Mouse (Mus musculus) CH12.LX (cell line): ENCODE data around the gene Aldh8a1.

Source experiments
- CHD1 ChIP-seq: IDR thresholded peaks from 2 replicates; pipeline ENCODE4 v1.6.1; 2012; ENCODE audit warnings: low read depth, low read length, improper control_type of control experiment, inconsistent platforms
- CTCF ChIP-seq, 2 experiments: IDR thresholded peaks in 1 of 2; conservative IDR thresholded peaks in 1 of 2; 2 replicates each; pipeline ENCODE4 v1.5.1; 2011 to 2012; ENCODE audit warnings: low read depth in 2 of 2, low read length in 2 of 2, improper control_type of control experiment in 1 of 2, inconsistent platforms in 1 of 2, mild to moderate bottlenecking in 1 of 2, moderate library complexity in 1 of 2
- ETS1 ChIP-seq: conservative IDR thresholded peaks from 2 replicates; pipeline ENCODE4 v1.6.1; 2012; ENCODE audit warnings: low read depth, mild to moderate bottlenecking, inconsistent platforms, low read length, improper control_type of control experiment, moderate library complexity
- JUND ChIP-seq: conservative IDR thresholded peaks from 2 replicates; pipeline ENCODE4 v1.6.1; 2011; ENCODE audit warnings: low read depth, low read length, improper control_type of control experiment
- MAX ChIP-seq: IDR thresholded peaks from 2 replicates; pipeline ENCODE4 v1.6.1; 2011; ENCODE audit warnings: low read length, improper control_type of control experiment
- NRF1 ChIP-seq: IDR thresholded peaks from 2 replicates; pipeline ENCODE4 v1.6.1; 2014; ENCODE audit warnings: low read depth, mild to moderate bottlenecking, inconsistent platforms, low read length, improper control_type of control experiment, moderate library complexity
- POLR2A ChIP-seq: IDR thresholded peaks from 2 replicates; pipeline ENCODE4 v1.6.1; 2011; ENCODE audit warnings: low read depth, mild to moderate bottlenecking, improper control_type of control experiment, low read length
- POLR2AphosphoS2 ChIP-seq: IDR thresholded peaks from 2 replicates; pipeline ENCODE4 v1.6.1; 2011; ENCODE audit warnings: low read depth, low read length, improper control_type of control experiment
- TCF12 ChIP-seq: IDR thresholded peaks from 2 replicates; pipeline ENCODE4 v1.6.1; 2014; ENCODE audit warnings: low read depth, mild to moderate bottlenecking, inconsistent platforms, low read length, improper control_type of control experiment
- USF1 ChIP-seq: IDR thresholded peaks from 2 replicates; pipeline ENCODE4 v1.6.1; 2014; ENCODE audit warnings: low read depth, mild to moderate bottlenecking, inconsistent platforms, low read length, improper control_type of control experiment
- ZNF384 ChIP-seq: IDR thresholded peaks from 2 replicates; pipeline ENCODE4 v1.6.1; 2012; ENCODE audit warnings: low read depth, low read length, improper control_type of control experiment, inconsistent platforms

DNA sequence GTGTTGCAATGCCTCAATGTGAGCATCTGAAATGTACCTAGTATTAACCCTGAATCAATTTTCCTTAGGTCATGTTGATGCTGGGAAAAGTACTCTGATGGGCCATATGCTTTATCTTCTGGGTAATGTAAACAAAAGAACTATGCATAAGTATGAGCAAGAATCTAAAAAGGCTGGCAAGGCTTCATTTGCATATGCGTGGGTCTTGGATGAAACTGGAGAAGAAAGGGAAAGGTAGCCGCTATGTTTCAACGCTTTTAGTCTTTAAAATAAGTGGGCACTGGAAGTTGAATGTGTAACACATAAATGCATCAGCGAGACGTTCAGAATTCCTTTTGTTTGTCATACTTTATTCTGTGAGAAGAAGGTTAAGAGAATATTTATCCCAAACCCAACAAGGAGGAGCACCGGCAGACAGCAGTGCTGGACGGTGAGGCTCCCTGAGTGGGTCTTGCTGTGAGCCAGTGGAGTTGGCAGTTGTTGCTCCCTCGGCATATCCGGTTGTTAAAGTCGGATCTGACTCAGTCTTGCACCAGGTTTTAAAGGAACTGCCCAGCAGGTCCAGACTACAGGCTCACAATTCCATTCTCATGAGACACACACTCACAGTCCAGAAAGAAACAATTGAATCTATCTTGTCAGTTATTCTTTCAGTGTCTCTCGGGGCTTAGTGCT, 34.6 kb upstream of the Aldh8a1 start:
- TF ChIP-seq USF1 (no peak), CHD1 (no peak), NRF1 (no peak), CTCF (conservative IDR thresholded peaks at IDR 0.05 in 1 of 2, IDR thresholded peaks at IDR 0.05 in 1 of 2; ENCODE audit: low read depth in 2 of 2, low read length in 2 of 2) (no peak), TCF12 (no peak), ZNF384 (no peak), MAX (no peak), POLR2A (no peak), POLR2AphosphoS2 (no peak), JUND (no peak), ETS1 (no peak)
